Mouse (Mus musculus): ENCODE results near the gene Dynlt1b.
"Not testable (repeated sequence)": the region's sequence is repeated elsewhere in the genome, so short reads cannot be mapped to it uniquely, and the experiment has no call there.

- not testable (repeated sequence) for TF ChIP-seq CTCF (IDR thresholded peaks at IDR 0.05; ENCODE audit: extremely low read depth, insufficient read depth, insufficient read length, insufficient replicate concordance); POLR2A (IDR thresholded peaks at IDR 0.05; ENCODE audit: low read depth, low read length)
Measured at GRCm38 (mm10) chr17:6380182-6380841, 49.6 kb upstream of the Dynlt1b start.
